Mouse (Mus musculus) liver, postnatal 0 days (tissue): Measurements from ENCODE around the gene Cdk12. TPM values are rescaled to one million over a fixed set of nuclear protein-coding genes. Genes with fewer than 3 reads are reported as not detected.

Experiments
- ATAC-seq: fragments of 200-750 bp; cut with Nextera tagmentation; 2 replicates; pipeline ENCODE4 v1.8.0; 2017; ENCODE audit warnings: mild to moderate bottlenecking, moderate library complexity
- DNase-seq: peaks from one replicate; pipeline ENCODE4 v3.0.0-alpha.2; 2016
- H3K27ac ChIP-seq: fragments of 300-500 bp; sonication (generic); 2 replicates; pipeline ENCODE4 v1.5.1; 2014; ENCODE audit warnings: antibody characterized with exemption, moderate library complexity, mild to moderate bottlenecking, low read depth
- H3K27me3 ChIP-seq: fragments of 300-500 bp; sonication (generic); 2 replicates; pipeline ENCODE4 v1.6.1; 2014; ENCODE audit warnings: low read length, control low read depth, mixed read lengths; ENCODE audit not compliant: insufficient read depth
- H3K36me3 ChIP-seq: fragments of 300-500 bp; sonication (generic); replicated peaks from 2 replicates; pipeline ENCODE4 v1.6.1; 2014; ENCODE audit warnings: mild to moderate bottlenecking, control low read depth, low read length, moderate library complexity, mixed read lengths; ENCODE audit not compliant: insufficient read depth
- H3K4me1 ChIP-seq: fragments of 300-500 bp; sonication (generic); 2 replicates; pipeline ENCODE4 v1.6.1; 2014; ENCODE audit warnings: antibody characterized with exemption, mild to moderate bottlenecking, control low read depth; ENCODE audit not compliant: insufficient read depth
- H3K4me2 ChIP-seq: fragments of 300-500 bp; sonication (generic); 2 replicates; pipeline ENCODE4 v1.6.1; 2014; ENCODE audit warnings: low read depth, mild to moderate bottlenecking, low read length, moderate library complexity, mixed read lengths
- H3K4me3 ChIP-seq: fragments of 300-500 bp; sonication (generic); 2 replicates; pipeline ENCODE4 v1.5.1; 2014; ENCODE audit warnings: low read depth, low read length
- H3K9ac ChIP-seq: fragments of 300-500 bp; sonication (generic); replicated peaks from 2 replicates; pipeline ENCODE4 v1.6.1; 2014; ENCODE audit warnings: mild to moderate bottlenecking, moderate library complexity
- H3K9me3 ChIP-seq: fragments of 300-500 bp; sonication (generic); 2 replicates; pipeline ENCODE4 v1.6.1; 2016; ENCODE audit warnings: mild to moderate bottlenecking, control low read depth, low read length, mixed read lengths
- CTCF ChIP-seq: sonication (generic); IDR thresholded peaks from 2 replicates; pipeline ENCODE4 v1.5.1; 2016; ENCODE audit warnings: antibody characterized with exemption, low read depth
- EP300 ChIP-seq: IDR thresholded peaks from 2 replicates; pipeline ENCODE4 v1.6.1; 2016; ENCODE audit warnings: antibody characterized with exemption, low read depth, mild to moderate bottlenecking
- WGBS: fragments of 180-500 bp; shearing (Covaris S2); extraction: QIAGEN DNeasy Blood & Tissue Kit; methylation state at CpG from one replicate; pipeline ENCODE4 v1.1.7; 2014; ENCODE audit not compliant: insufficient replicate concordance; 5-methylcytosine and 5-hydroxymethylcytosine counted together
- polyA plus RNA-seq: library from polyadenylated mRNA; unstranded; fragments of >200 nt; fragmentation: Nextera tagmentation; extraction: Ambion mirVana; gene quantifications from 2 replicates; pipeline ENCODE4 v1.2.1, GENCODE M21; 2015

The Cdk12 gene
- polyA plus RNA-seq, 1 experiment from 2014 or later: 3.9 TPM

GRCm38 (mm10) chr11:98319544-98319943, 116.7 kb downstream of the Cdk12 start:
- Histone ChIP-seq H3K9ac (no peak overlapping the region), H3K27me3 (peaks cover 91% of the 10 kb centered on the region), H3K4me2 (no peak overlapping the region), H3K4me3 (no peak overlapping the region), H3K27ac (no peak overlapping the region), H3K36me3 (no peaks in the 10 kb centered on the region), H3K4me1 (no peaks in the 10 kb centered on the region), H3K9me3 (no peaks in the 10 kb centered on the region)
- DNase-seq: no peak
- no peak for ATAC-seq
- WGBS: 18% methylated on average over 4 of the region's 4 CpGs
- TF ChIP-seq EP300 (no peak), CTCF (no peak)

GRCm38 (mm10) chr11:98319944-98320343, 117.1 kb downstream of the Cdk12 start:
- no peak for ATAC-seq
- Histone ChIP-seq H3K9me3 (no peaks in the 10 kb centered on the region), H3K9ac (no peak overlapping the region), H3K27ac (no peak overlapping the region), H3K4me3 (no peak overlapping the region), H3K36me3 (no peaks in the 10 kb centered on the region), H3K27me3 (peaks cover 93% of the 10 kb centered on the region), H3K4me2 (no peak overlapping the region), H3K4me1 (no peaks in the 10 kb centered on the region)
- 4% methylated on average over 2 of the region's 2 CpGs for WGBS
- TF ChIP-seq EP300 (no peak), CTCF (no peak)
- no peak for DNase-seq

GRCm38 (mm10) chr11:98320381-98320780, 117.5 kb downstream of the Cdk12 start:
- no peak for TF ChIP-seq EP300
- TF ChIP-seq CTCF: no peak
- Histone ChIP-seq H3K36me3 (no peaks in the 10 kb centered on the region), H3K4me2 (no peak overlapping the region), H3K9ac (no peak overlapping the region), H3K4me1 (no peaks in the 10 kb centered on the region), H3K9me3 (no peaks in the 10 kb centered on the region), H3K27me3 (peaks cover 98% of the 10 kb centered on the region), H3K4me3 (no peak overlapping the region), H3K27ac (no peak overlapping the region)
- no peak for ATAC-seq
- no peak for DNase-seq
- WGBS: 18% methylated on average over 12 of the region's 12 CpGs

GRCm38 (mm10) chr11:98320806-98321676, 118.2 kb downstream of the Cdk12 start:
- no peaks in the 10 kb centered on the region for H3K36me3 ChIP-seq
- no peak overlapping the region for H3K27ac ChIP-seq
- TF ChIP-seq EP300 (no peak), CTCF (no peak)
- no peaks in the 10 kb centered on the region for H3K9me3 ChIP-seq
- no peak overlapping the region for H3K4me2 ChIP-seq
- 2% methylated on average over 30 of the region's 30 CpGs for WGBS
- H3K4me3 ChIP-seq: no peak overlapping the region
- peaks cover 100% of the 10 kb centered on the region for H3K27me3 ChIP-seq
- no peak for DNase-seq
- ATAC-seq: no peak
- no peaks in the 10 kb centered on the region for H3K4me1 ChIP-seq
- H3K9ac ChIP-seq: no peak overlapping the region

- 2% methylated on average over 5 of the region's 5 CpGs for WGBS
- Histone ChIP-seq H3K9me3 (no peaks in the 10 kb centered on the region), H3K27ac (no peak overlapping the region), H3K9ac (no peak overlapping the region), H3K4me2 (no peak overlapping the region), H3K4me3 (no peak overlapping the region), H3K36me3 (no peaks in the 10 kb centered on the region), H3K4me1 (no peaks in the 10 kb centered on the region), H3K27me3 (peaks cover 100% of the 10 kb centered on the region)
- no peak for TF ChIP-seq CTCF
- ATAC-seq (no peak), DNase-seq (no peak)
Measured at GRCm38 (mm10) chr11:98321677-98322003, 118.8 kb downstream of the Cdk12 start.

- no peaks in the 10 kb centered on the region for H3K36me3 ChIP-seq
- H3K9me3 ChIP-seq: no peaks in the 10 kb centered on the region
- WGBS: 0% methylated on average over 1 of the region's 1 CpGs
- H3K4me3 ChIP-seq: no peak overlapping the region
- H3K27me3 ChIP-seq: peaks cover 100% of the 10 kb centered on the region
- TF ChIP-seq CTCF (no peak), EP300 (no peak)
- no peak overlapping the region for H3K4me2 ChIP-seq
- no peak for DNase-seq
- H3K27ac ChIP-seq: no peak overlapping the region
- no peak overlapping the region for H3K9ac ChIP-seq
- ATAC-seq: no peak
- 0 out of 2 replicates have a peak, but pooled peaks cover 2% of the 10 kb centered on the region for H3K4me1 ChIP-seq
Measured at GRCm38 (mm10) chr11:98322159-98322558, 119.3 kb downstream of the Cdk12 start.
